Mouse (Mus musculus) cortical plate, adult 2 months (tissue): ENCODE data around the gene Strip2.

ENCODE experiments used
- CTCF ChIP-seq: fragments of 200-500 bp; IDR thresholded peaks from 2 replicates; pipeline ENCODE4 v1.5.1; 2011; ENCODE audit warnings: mild to moderate bottlenecking, control low read depth, low read length; ENCODE audit not compliant: insufficient read depth; ENCODE audit errors: extremely low read depth
- POLR2A ChIP-seq: fragments of 200-500 bp; IDR thresholded peaks from 2 replicates; pipeline ENCODE4 v1.6.1; 2011; ENCODE audit warnings: mild to moderate bottlenecking, low read length, control low read depth; ENCODE audit not compliant: insufficient read depth; ENCODE audit errors: extremely low read depth

GRCm38 (mm10) chr6:29904281-29904680 lies 12.5 kb upstream of the Strip2 start:
- no peak for TF ChIP-seq POLR2A
- no peak for TF ChIP-seq CTCF
